Mouse (Mus musculus): ENCODE data around the gene Zeb2.

- no peak for TF ChIP-seq CTCF (conservative IDR thresholded peaks at IDR 0.05; ENCODE audit: low read length)
- TF ChIP-seq POU5F1 (IDR thresholded peaks at IDR 0.05; ENCODE audit: borderline replicate concordance, low read length), result no peak
- TF ChIP-seq NANOG (IDR thresholded peaks at IDR 0.05; ENCODE audit: borderline replicate concordance, low read length), result no peak
These were observed 7.8 kb downstream of the Zeb2 start for GRCm38 (mm10) chr2:45109161-45109950.

Data from E14TG2a.4 (cell line).